Mouse (Mus musculus): Measurements from ENCODE around the gene Lepr. TPM values are rescaled to one million over a fixed set of nuclear protein-coding genes. Genes with fewer than 3 reads are reported as not detected.

Lepr gene
- total RNA-seq (2021), result 10 to 100 TPM; 13.8 to 16.4 TPM

DNA sequence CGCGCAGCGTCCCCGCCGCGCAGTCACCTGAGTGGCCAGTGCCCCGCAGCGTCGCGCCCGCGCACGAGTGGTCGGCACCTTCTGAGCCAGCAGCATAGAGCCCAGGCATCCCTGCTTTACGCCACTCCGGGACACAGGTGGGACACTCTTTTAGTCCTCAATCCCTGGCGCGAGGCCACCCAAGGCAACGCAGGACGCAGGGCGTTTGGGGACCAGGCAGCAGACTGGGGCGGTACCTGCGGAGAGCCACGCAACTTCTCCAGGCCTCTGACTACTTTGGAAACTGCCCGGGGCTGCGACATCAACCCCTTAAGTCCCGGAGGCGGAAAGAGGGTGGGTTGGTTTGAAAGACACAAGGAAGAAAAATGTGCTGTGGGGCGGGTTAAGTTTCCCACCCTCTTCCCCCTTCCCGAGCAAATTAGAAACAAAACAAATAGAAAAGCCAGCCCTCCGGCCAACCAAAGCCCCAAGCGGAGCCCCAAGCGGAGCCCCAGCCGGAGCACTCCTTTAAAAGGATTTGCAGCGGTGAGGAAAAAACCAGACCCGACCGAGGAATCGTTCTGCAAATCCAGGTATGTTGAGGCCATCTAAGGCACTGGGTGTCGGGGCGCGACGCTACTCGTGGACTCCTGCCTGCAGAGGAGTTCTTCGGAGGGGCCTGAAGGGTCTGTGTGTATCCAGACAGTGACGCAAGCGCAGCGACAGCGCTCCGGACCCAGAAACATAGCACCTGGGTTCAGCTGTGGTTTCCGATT lies at the start of gene Lepr:
Gene Lepr, plus strand, starts transcription at position 38 of the 755 bp plus-strand sequence.
- intact Hi-C loops (cut with DNase I), result no loop called here
- peak; percentile 34 to 37 for DNase-seq

- DNase-seq, result no peak
- intact Hi-C loops (cut with DNase I), result no loop called here
Observed at GRCm38 (mm10) chr4:101669161-101669560, 48.0 kb upstream of the Lepr start.

DNA sequence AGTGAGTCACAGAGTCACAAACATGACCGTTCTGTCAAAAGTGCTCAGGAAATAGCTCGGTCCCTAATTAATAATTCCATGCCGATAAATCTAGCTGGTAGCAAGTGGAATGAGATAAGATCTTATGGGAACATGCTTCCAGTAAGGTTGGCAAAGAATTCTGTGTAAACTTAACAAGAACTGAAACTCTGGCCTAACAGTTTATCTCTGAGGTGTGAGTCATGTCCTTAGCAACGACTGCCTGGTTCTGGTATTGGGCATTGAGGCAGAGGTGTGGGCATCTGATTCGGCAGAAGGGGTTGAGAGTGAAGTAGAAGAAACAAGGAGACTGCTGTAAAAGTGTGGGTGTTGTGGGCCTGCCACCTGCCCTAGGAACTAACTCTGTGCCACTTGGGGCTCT lies 47.4 kb upstream of the Lepr start:
- no peak for DNase-seq
- intact Hi-C loops (cut with DNase I), result no loop called here

GRCm38 (mm10) chr4:101674790-101675189 lies 42.4 kb upstream of the Lepr start:
- intact Hi-C loops (cut with DNase I), result no loop called here

DNA sequence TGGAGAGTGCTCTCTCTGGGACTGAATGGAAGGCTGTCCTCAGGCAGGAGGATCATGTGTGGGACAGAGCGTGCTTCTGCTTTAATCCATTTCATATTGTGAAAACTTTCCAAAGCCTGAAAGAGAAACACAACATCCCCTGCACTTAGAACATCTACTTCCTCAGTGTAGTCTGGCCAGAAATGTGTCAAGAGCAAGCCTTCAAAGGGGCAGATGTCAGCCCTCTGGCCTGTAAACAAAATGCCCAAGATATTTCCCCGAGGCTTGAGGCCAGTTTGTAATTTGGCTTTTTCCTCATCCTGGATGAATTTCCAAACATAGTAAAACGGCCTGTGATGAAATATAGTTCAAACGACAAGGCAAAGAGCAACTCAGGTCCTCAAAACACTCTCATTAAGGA lies 41.5 kb upstream of the Lepr start:
- intact Hi-C loops (cut with DNase I), result no loop called here
- DNase-seq, result peak; percentile 53 to 56

More at GRCm38 (mm10) chr4:101674790-101675189, 42.4 kb upstream of the Lepr start:
- no peak for DNase-seq

- no peak for DNase-seq
- intact Hi-C loops (cut with DNase I), result no loop called here
Observed at GRCm38 (mm10) chr4:101682620-101683019, 34.6 kb upstream of the Lepr start.

DNA sequence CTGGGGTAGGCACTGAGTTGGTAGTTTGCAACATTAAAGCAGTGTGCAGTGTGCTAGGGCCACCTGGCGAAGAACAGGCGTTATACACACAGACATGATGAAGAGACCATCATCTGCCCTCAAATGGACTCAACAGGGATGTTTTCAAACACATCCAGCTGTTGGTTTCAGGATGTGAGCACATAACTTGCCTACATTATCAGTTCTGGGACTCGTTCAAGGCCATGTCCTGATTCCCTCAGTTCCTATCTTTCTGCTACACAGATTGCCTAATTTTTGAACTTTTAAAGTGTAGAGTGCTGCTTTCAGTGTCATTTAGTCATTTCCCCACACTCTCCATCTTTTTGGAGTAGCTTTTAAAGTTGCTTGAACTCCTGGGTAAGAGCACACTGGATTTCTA lies 34.1 kb upstream of the Lepr start:
- peak in 1 of 2 experiments; percentile 16 for DNase-seq
- intact Hi-C loops (cut with DNase I), result no loop called here

DNA sequence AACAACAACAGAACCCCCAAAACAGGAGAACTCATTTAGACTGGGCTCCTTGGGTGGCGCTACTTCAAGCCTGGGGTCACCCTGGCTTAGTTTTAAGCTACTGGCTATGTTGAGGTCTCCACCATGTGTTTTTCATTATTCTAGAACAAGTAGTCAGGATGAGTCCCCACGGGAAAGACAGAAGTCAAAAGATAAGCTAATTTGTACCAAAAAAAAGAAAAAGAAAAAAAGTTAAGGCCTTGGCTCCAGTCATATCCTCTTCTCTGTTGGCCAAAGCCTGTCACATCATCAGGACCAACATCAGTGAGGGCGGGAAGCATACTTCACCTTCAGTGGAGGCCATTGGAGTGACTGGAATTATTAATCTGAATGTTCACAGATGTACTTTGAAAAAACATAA lies 32.4 kb upstream of the Lepr start:
- peak; percentile 18 to 19 for DNase-seq
- intact Hi-C loops (cut with DNase I), result no loop called here

- no peak for DNase-seq
- intact Hi-C loops (cut with DNase I), result no loop called here
Observed at GRCm38 (mm10) chr4:101686227-101686810, 30.9 kb upstream of the Lepr start.

- no peak for DNase-seq
- intact Hi-C loops (cut with DNase I), result no loop called here
Observed at GRCm38 (mm10) chr4:101689241-101689640, 28.0 kb upstream of the Lepr start.

DNA sequence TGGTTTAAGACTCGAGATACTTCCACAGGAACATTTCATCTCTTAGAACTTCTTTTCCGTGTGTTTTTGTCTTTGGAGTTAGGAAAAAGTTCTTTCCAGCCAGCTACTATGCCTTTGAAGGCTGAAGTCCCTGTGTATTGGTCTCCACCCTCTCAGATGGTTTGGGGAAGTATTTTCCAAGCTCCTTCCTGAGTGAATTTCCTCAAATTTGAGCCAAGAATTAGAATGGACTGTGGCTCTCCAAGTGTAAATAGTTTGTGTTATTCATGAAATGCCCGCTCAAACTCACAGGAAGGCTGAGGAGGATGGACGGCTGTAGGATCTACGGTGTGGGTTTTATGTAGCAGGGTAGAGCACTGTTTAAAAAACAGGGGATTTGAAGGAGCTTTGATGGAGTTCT lies 27.6 kb upstream of the Lepr start:
- intact Hi-C loops (cut with DNase I), result no loop called here
- peak in 1 of 2 experiments; percentile 21 for DNase-seq

DNA sequence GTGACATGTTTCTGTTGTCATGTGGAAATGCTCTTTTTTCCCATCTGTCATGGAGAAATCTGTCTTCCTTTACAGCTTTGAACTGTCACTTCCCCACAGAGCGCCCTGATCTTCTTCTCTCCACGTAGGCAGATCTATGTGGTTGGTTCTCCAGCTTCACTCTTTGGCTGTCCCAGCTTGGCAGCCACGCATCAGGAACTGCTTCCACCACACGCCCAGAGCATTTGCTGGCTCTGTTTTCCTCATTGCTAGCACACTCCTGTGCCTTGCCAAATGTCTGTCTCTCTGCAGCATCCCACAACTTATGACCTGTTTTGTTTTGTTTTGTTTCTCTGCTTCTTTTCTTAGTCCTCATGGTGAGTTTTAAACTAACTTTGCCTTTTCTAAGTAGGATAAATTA lies 24.3 kb upstream of the Lepr start:
- intact Hi-C loops (cut with DNase I), result no loop called here
- DNase-seq, result peak; percentile 29 to 30

GRCm38 (mm10) chr4:101694529-101694928 lies 22.7 kb upstream of the Lepr start:
- intact Hi-C loops (cut with DNase I), result no loop called here
- no peak for DNase-seq

DNA sequence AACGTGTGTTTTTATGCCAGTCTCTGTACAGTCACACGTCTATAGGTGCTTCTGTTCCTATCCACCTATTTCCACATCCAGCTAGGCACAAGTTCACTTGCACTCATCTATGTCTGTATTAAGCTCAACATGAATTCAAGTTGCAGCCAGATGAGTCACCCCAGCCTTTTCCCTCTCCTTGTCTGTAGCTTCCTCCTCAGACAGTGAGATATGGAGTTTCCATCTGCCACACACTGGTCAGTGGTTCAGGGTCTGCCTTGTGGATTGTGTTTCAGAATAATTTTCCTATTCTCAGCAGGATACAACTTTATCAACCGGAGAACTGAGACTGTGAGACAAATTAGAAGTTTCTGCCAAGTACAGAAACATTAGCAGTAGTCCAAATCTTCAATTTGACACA lies 20.0 kb upstream of the Lepr start:
- intact Hi-C loops (cut with DNase I), result no loop called here
- DNase-seq, result no peak

DNA sequence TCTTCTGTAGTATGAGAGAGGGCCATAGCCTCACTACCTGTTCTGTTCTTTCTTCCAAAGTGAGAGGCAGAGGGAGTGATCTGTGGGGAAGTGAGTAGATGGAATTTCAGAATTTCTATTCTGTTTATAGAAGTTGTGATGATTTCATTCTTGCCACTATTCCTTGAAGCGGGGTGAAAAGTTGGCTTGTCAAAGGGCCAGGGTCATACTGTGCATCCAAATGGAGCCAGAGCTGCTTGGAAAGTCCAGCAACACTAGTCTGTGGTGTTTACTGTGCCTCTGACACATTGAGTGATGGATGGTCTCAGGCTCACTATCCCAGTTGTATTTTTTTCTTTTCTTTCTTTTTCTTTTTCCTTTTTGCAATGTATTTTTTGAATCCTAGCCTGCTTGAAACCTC lies 17.8 kb upstream of the Lepr start:
- intact Hi-C loops (cut with DNase I), result no loop called here
- DNase-seq, result peak in 1 of 2 experiments; percentile 23

GRCm38 (mm10) chr4:101700892-101701640 lies 16.1 kb upstream of the Lepr start:
- intact Hi-C loops (cut with DNase I), result no loop called here

GRCm38 (mm10) chr4:101705325-101705724 lies 11.9 kb upstream of the Lepr start:
- no peak for DNase-seq
- intact Hi-C loops (cut with DNase I), result no loop called here

More at GRCm38 (mm10) chr4:101700892-101701640, 16.1 kb upstream of the Lepr start:
- DNase-seq, result no peak

- DNase-seq, result no peak
- intact Hi-C loops (cut with DNase I), result no loop called here
Observed at GRCm38 (mm10) chr4:101707234-101707633, 10.0 kb upstream of the Lepr start.

- no peak for DNase-seq
- intact Hi-C loops (cut with DNase I), result no loop called here
Observed at GRCm38 (mm10) chr4:101707953-101708352, 9.3 kb upstream of the Lepr start.

- intact Hi-C loops (cut with DNase I), result no loop called here
- no peak for DNase-seq
Observed at GRCm38 (mm10) chr4:101710361-101710760, 6.8 kb upstream of the Lepr start.

GRCm38 (mm10) chr4:101711100-101711499 lies 6.1 kb upstream of the Lepr start:
- DNase-seq, result no peak
- intact Hi-C loops (cut with DNase I), result no loop called here

DNA sequence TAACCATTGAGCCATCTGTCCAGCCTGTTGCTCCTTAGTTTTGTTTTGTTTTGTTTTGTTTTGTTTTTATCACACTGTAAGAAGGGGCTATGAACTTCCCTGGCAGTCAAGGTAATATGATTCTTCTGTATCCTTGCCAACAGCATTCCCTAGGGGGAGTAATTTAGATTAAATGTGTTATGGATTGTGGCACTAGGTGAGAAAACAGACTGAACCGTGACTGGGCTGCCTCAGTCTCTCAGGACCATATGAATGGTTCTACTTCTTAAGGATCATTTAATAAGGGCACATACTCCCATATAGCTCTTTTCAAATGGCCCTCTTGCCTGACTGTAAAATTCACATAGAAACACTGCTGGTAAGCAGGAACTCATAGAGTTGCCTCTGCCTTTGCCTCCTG lies 4.6 kb upstream of the Lepr start:
- intact Hi-C loops (cut with DNase I), result no loop called here
- no peak for DNase-seq

Data from heart, postnatal 10 days (tissue).